ENCODE assay signal across 8 mouse cellular contexts in the genomic region with DNA sequence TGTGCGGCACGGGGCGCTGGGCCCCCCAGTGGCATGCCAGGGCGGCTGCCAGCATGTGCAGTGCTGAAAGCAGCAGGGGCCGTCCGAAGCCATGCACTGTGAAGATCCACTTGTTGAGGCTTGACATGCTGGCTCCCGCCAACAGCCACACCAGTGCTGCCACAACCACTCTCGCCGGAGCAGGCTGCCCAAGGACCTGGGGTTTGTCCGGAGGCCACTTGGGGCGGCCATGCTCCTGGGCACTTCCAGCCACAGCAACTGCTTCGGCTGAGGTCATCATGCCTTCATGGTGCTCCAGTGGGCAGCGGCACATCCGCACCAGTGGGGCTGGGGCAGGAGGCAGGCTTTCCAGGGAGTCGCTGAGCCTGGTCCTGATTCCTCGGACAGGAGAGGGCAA. TPM values are rescaled to one million over a fixed set of nuclear protein-coding genes. Genes with fewer than 3 reads are reported as not detected.
A peak's percentile ranks its signal among the peaks of the same experiment; 100 is the strongest.
DNase-seq lines count a peak whose midpoint lies in the region; ATAC-seq and TF ChIP-seq lines count a peak whose summit lies in the region.

No protein-coding gene starts in this region.

- H3K9ac ChIP-seq in heart, embryonic 13.5 days, result peak overlapping the region; percentile 82
- peak overlapping the region; percentile 73 for H3K9ac ChIP-seq in stomach, embryonic 16.5 days (ENCODE audit: low read length)

- DNase-seq in cerebellum, adult 11 months, result peak; percentile 54
- peak; percentile 47 for DNase-seq in embryo, embryonic 11 days
- DNase-seq in layer of hippocampus, adult 9-11 months, result peak; percentile 28

- H3K27ac ChIP-seq in heart, embryonic 13.5 days (replicated peaks), result peak overlapping the region; percentile 59; the same call in 1 of the 2 replicates
- peak overlapping the region; percentile 81 for H3K27ac ChIP-seq in macrophage
- no peak overlapping the region for H3K27ac ChIP-seq in stomach, embryonic 16.5 days (ENCODE audit: low read length)

- H3K4me1 ChIP-seq in E14TG2a.4 (replicated peaks; ENCODE audit: low read depth, low read length), result peaks cover 34% of the 10 kb centered on the region
- H3K4me1 ChIP-seq in heart, embryonic 13.5 days, result peaks cover 58% of the 10 kb centered on the region
- peaks cover 20% of the 10 kb centered on the region for H3K4me1 ChIP-seq in stomach, embryonic 16.5 days (ENCODE audit: control insufficient read depth, insufficient read depth, low read length)

- H3K36me3 ChIP-seq in E14TG2a.4 (ENCODE audit: insufficient read depth, low read length) (peaks cover 10% of the 10 kb centered on the region), macrophage (ENCODE audit: inconsistent target) (no peaks in the 10 kb centered on the region; the same call in 1 of the 2 replicates)
- H3K36me3 ChIP-seq in heart, embryonic 13.5 days, result peaks cover 7% of the 10 kb centered on the region
- H3K36me3 ChIP-seq in stomach, embryonic 16.5 days (ENCODE audit: control insufficient read depth, insufficient read depth, low read length), result no peaks in the 10 kb centered on the region

- 4% methylated on average over 16 of the region's 16 CpGs for WGBS in heart, embryonic 13.5 days
- 14% methylated on average over 16 of the region's 16 CpGs for WGBS in macrophage (ENCODE audit: missing documents)
- 6% methylated on average over 16 of the region's 16 CpGs for whole genome bisulfite sequencing in stomach, embryonic 16.5 days

- no peak for TF ChIP-seq CTCF in E14TG2a.4 (conservative IDR thresholded peaks at IDR 0.05; ENCODE audit: low read length)

- H3K9me3 ChIP-seq in E14TG2a.4 (ENCODE audit: low read length), result no peaks in the 10 kb centered on the region
- H3K9me3 ChIP-seq in heart, embryonic 13.5 days, result no peaks in the 10 kb centered on the region
- H3K9me3 ChIP-seq in stomach, embryonic 16.5 days (replicated peaks; ENCODE audit: control insufficient read depth, low read length), result no peaks in the 10 kb centered on the region

- H3K4me2 ChIP-seq in heart, embryonic 13.5 days, result peak overlapping the region; percentile 85
- peak overlapping the region; percentile 93 for H3K4me2 ChIP-seq in stomach, embryonic 16.5 days (ENCODE audit: low read depth, low read length)

- peaks cover 57% of the 10 kb centered on the region for H3K27me3 ChIP-seq in E14TG2a.4 (ENCODE audit: insufficient read depth, low read length)
- H3K27me3 ChIP-seq in heart, embryonic 13.5 days (replicated peaks), result 0 out of 2 replicates have a peak, but pooled peaks cover 3% of the 10 kb centered on the region
- no peaks in the 10 kb centered on the region for H3K27me3 ChIP-seq in stomach, embryonic 16.5 days (ENCODE audit: control insufficient read depth, insufficient read depth, low read length)

- H3K4me3 ChIP-seq in E14TG2a.4 (replicated peaks; ENCODE audit: low read length) (peak overlapping the region; percentile 86), macrophage (ENCODE audit: inconsistent target) (peak overlapping the region; percentile 86)
- H3K4me3 ChIP-seq in heart, embryonic 13.5 days, result peak overlapping the region; percentile 64
- H3K4me3 ChIP-seq in stomach, embryonic 16.5 days (replicated peaks; ENCODE audit: low read length), result peak overlapping the region; percentile 62

- ATAC-seq in cerebellum, adult (ENCODE audit: insufficient number of reproducible peaks, low FRiP score, low TSS enrichment), result no peak
- ATAC-seq in heart, embryonic 13.5 days (ENCODE audit: extremely low read depth, insufficient number of reproducible peaks, low FRiP score, low TSS enrichment), result 0 out of 2 replicates have a peak, but pooled peaks have one; percentile 2
- peak; percentile 27; the same call in 1 of the 2 replicates for ATAC-seq in stomach, embryonic 16.5 days (ENCODE audit: insufficient read depth, low FRiP score)

- peaks cover 56% of the 10 kb centered on the region for H3K79me2 ChIP-seq in macrophage (ENCODE audit: inconsistent target)

RNA-seq across cellular contexts. Expression of a gene that starts 1.6 kb away (rescaled TPM):
- polyA plus RNA-seq in heart, embryonic 13.5 days (2015; fragmentation: Nextera tagmentation; extraction: Ambion mirVana), result 4.7 and 4.9 TPM in 2 replicates
- total RNA-seq in macrophage (2018; cell fraction: chromatin; rRNA removed), result 10 to 100 TPM in 4 of 26 experiments, 1 to 10 TPM in 22; 2.2 to 16.6 (median 5.0) TPM
- 10 to 100 TPM in 15 of 26 experiments, 1 to 10 TPM in 11; 5.3 to 27.6 (median 13.8) TPM for total RNA-seq in macrophage (2018; cell fraction: cytosol; rRNA removed)
- total RNA-seq in macrophage (2018; cell fraction: nucleus; rRNA removed), result 10 to 100 TPM in 15 of 26 experiments, 1 to 10 TPM in 11; 5.4 to 25.1 (median 10.6) TPM
- 7.6 to 21.0 TPM (median 11.5 TPM) in 3 replicates for polyA plus RNA-seq in macrophage (2018)
- 6.4 and 7.9 TPM in 2 replicates for polyA plus RNA-seq in stomach, embryonic 16.5 days (2015; fragmentation: Nextera tagmentation; extraction: Ambion mirVana)

RNA-seq across cellular contexts. Expression of a gene that starts 17.8 kb away (rescaled TPM):
- polyA plus RNA-seq in heart, embryonic 13.5 days (2015; fragmentation: Nextera tagmentation; extraction: Ambion mirVana), result 9.7 and 10.7 TPM in 2 replicates
- 1 to 10 TPM in 5 of 26 experiments, under 1 TPM in 14, not detected in 7; 0.18 to 2.4 (median 0.49) TPM for total RNA-seq in macrophage (2018; cell fraction: chromatin; rRNA removed)
- 1 to 10 TPM; 1.1 to 3.5 (median 1.9) TPM for total RNA-seq in macrophage (2018; cell fraction: cytosol; rRNA removed)
- 1 to 10 TPM in 11 of 26 experiments, under 1 TPM in 15; 0.29 to 3.4 (median 0.92) TPM for total RNA-seq in macrophage (2018; cell fraction: nucleus; rRNA removed)
- polyA plus RNA-seq in macrophage (2018), result 1.5 to 2.8 TPM (median 1.5 TPM) in 3 replicates
- polyA plus RNA-seq in stomach, embryonic 16.5 days (2015; fragmentation: Nextera tagmentation; extraction: Ambion mirVana), result 9.5 and 11.3 TPM in 2 replicates

RNA-seq across cellular contexts. Expression of a gene that starts 18.0 kb away (rescaled TPM):
- polyA plus RNA-seq in heart, embryonic 13.5 days (2015; fragmentation: Nextera tagmentation; extraction: Ambion mirVana), result 0.08 and 0.11 TPM in 2 replicates
- total RNA-seq in macrophage (2018; cell fraction: chromatin; rRNA removed), result 1 to 10 TPM in 1 of 26 experiments, under 1 TPM in 6, not detected in 19; 0.21 to 1.2 (median 0.62) TPM
- under 1 TPM; 0.04 to 0.59 (median 0.26) TPM for total RNA-seq in macrophage (2018; cell fraction: cytosol; rRNA removed)
- total RNA-seq in macrophage (2018; cell fraction: nucleus; rRNA removed), result 1 to 10 TPM in 2 of 26 experiments, under 1 TPM in 20, not detected in 4; 0.24 to 1.4 (median 0.46) TPM
- polyA plus RNA-seq in macrophage (2018), result 0.23 to 0.27 TPM (median 0.26 TPM) in 3 replicates
- 0.13 and 0.36 TPM in 2 replicates for polyA plus RNA-seq in stomach, embryonic 16.5 days (2015; fragmentation: Nextera tagmentation; extraction: Ambion mirVana)

RNA-seq across cellular contexts. Expression of a gene that starts 19.1 kb away (rescaled TPM):
- polyA plus RNA-seq in heart, embryonic 13.5 days (2015; fragmentation: Nextera tagmentation; extraction: Ambion mirVana), result 67.8 and 69.2 TPM in 2 replicates
- 10 to 100 TPM in 19 of 26 experiments, 1 to 10 TPM in 7; 4.7 to 39.2 (median 15.6) TPM for total RNA-seq in macrophage (2018; cell fraction: chromatin; rRNA removed)
- 100 to 1,000 TPM in 16 of 26 experiments, 10 to 100 TPM in 10; 77.0 to 199 (median 125) TPM for total RNA-seq in macrophage (2018; cell fraction: cytosol; rRNA removed)
- 100 to 1,000 TPM in 10 of 26 experiments, 10 to 100 TPM in 16; 22.2 to 149 (median 94.6) TPM for total RNA-seq in macrophage (2018; cell fraction: nucleus; rRNA removed)
- 146 to 274 TPM (median 178 TPM) in 3 replicates for polyA plus RNA-seq in macrophage (2018)
- 49.9 and 52.4 TPM in 2 replicates for polyA plus RNA-seq in stomach, embryonic 16.5 days (2015; fragmentation: Nextera tagmentation; extraction: Ambion mirVana)

RNA-seq across cellular contexts. Expression of a gene that starts 49.2 kb away (rescaled TPM):
- 0.33 TPM in 2 replicates for polyA plus RNA-seq in heart, embryonic 13.5 days (2015; fragmentation: Nextera tagmentation; extraction: Ambion mirVana)
- total RNA-seq in macrophage (2018; cell fraction: chromatin; rRNA removed), result 10 to 100 TPM in 22 of 26 experiments, 1 to 10 TPM in 4; 6.7 to 69.7 (median 19.2) TPM
- 10 to 100 TPM in 14 of 26 experiments, 1 to 10 TPM in 12; 4.3 to 30.6 (median 15.9) TPM for total RNA-seq in macrophage (2018; cell fraction: cytosol; rRNA removed)
- 10 to 100 TPM in 24 of 26 experiments, 1 to 10 TPM in 2; 7.6 to 53.1 (median 15.8) TPM for total RNA-seq in macrophage (2018; cell fraction: nucleus; rRNA removed)
- 11.1 to 28.2 TPM (median 13.4 TPM) in 3 replicates for polyA plus RNA-seq in macrophage (2018)
- polyA plus RNA-seq in stomach, embryonic 16.5 days (2015; fragmentation: Nextera tagmentation; extraction: Ambion mirVana), result 0.25 and 0.27 TPM in 2 replicates
